Mouse (Mus musculus) small intestine, adult 2 months (tissue): Measurements from ENCODE around the gene Cav3. TPM values are rescaled to one million over a fixed set of nuclear protein-coding genes. Genes with fewer than 3 reads are reported as not detected.

Experiments
- H3K27ac ChIP-seq: fragments of 200-500 bp; 2 replicates; pipeline ENCODE4 v1.5.1; 2012; ENCODE audit warnings: low read depth, low read length, control low read depth, inconsistent platforms; ENCODE audit not compliant: insufficient read depth
- H3K27me3 ChIP-seq: fragments of 200-500 bp; 2 replicates; pipeline ENCODE4 v1.6.1; 2012; ENCODE audit warnings: mild to moderate bottlenecking, moderate library complexity, low read length, inconsistent platforms; ENCODE audit not compliant: control insufficient read depth, insufficient read depth
- H3K36me3 ChIP-seq: fragments of 200-500 bp; 2 replicates; pipeline ENCODE4 v1.6.1; 2012; ENCODE audit warnings: mild to moderate bottlenecking, low read length, control low read depth, inconsistent platforms; ENCODE audit not compliant: control insufficient read depth, insufficient read depth
- H3K4me1 ChIP-seq: fragments of 200-500 bp; 2 replicates; pipeline ENCODE4 v1.6.1; 2012; ENCODE audit warnings: low read length, inconsistent platforms, mixed read lengths; ENCODE audit not compliant: control insufficient read depth, insufficient read depth, insufficient read length
- H3K4me3 ChIP-seq: fragments of 200-500 bp; 2 replicates; pipeline ENCODE4 v1.5.1; 2012; ENCODE audit warnings: low read depth, mild to moderate bottlenecking, control low read depth, inconsistent platforms, low read length, moderate library complexity
- CTCF ChIP-seq: fragments of 200-500 bp; IDR thresholded peaks from 2 replicates; pipeline ENCODE4 v1.5.1; 2012; ENCODE audit warnings: low read depth, mild to moderate bottlenecking, control low read depth, inconsistent platforms, low read length, moderate library complexity, mixed read lengths; ENCODE audit not compliant: insufficient replicate concordance, insufficient read length; ENCODE audit errors: extremely low read depth
- POLR2A ChIP-seq: fragments of 200-500 bp; IDR thresholded peaks from 2 replicates; pipeline ENCODE4 v1.6.1; 2012; ENCODE audit warnings: low read depth, mild to moderate bottlenecking, control low read depth, inconsistent platforms, low read length, moderate library complexity
- WGBS: fragments of 180-500 bp; shearing (Covaris S2); methylation state at CpG from one replicate; pipeline ENCODE4 v1.1.7; 2018; 5-methylcytosine and 5-hydroxymethylcytosine counted together
- polyA plus RNA-seq: library from polyadenylated mRNA; depleted of rRNA; stranded (reverse); fragments of >200 nt; gene quantifications from 2 replicates; pipeline ENCODE4 v1.2.3, GENCODE M21; 2012

Gene Cav3
- polyA plus RNA-seq, 1 experiment, result 1.5 TPM

- TF ChIP-seq POLR2A (no peak), CTCF (no peak)
- 70% methylated on average over 6 of the region's 6 CpGs for WGBS
- H3K27me3 ChIP-seq, result no peaks in the 10 kb centered on the region
- no peaks in the 10 kb centered on the region for H3K4me1 ChIP-seq
- no peaks in the 10 kb centered on the region for H3K36me3 ChIP-seq
- no peak overlapping the region for H3K27ac ChIP-seq
- no peak overlapping the region for H3K4me3 ChIP-seq
These were observed 4.0 kb downstream of the Cav3 start for GRCm38 (mm10) chr6:112463331-112463730.

- Histone ChIP-seq H3K27ac (no peak overlapping the region), H3K27me3 (no peaks in the 10 kb centered on the region), H3K4me3 (no peak overlapping the region), H3K4me1 (no peaks in the 10 kb centered on the region), H3K36me3 (no peaks in the 10 kb centered on the region)
- 71% methylated on average over 3 of the region's 3 CpGs for WGBS
- TF ChIP-seq POLR2A (no peak), CTCF (no peak)
These were observed 6.1 kb downstream of the Cav3 start for GRCm38 (mm10) chr6:112465441-112465840.

- H3K4me1 ChIP-seq, result no peaks in the 10 kb centered on the region
- H3K4me3 ChIP-seq, result no peak overlapping the region
- no peaks in the 10 kb centered on the region for H3K36me3 ChIP-seq
- H3K27ac ChIP-seq, result no peak overlapping the region
- H3K27me3 ChIP-seq, result no peaks in the 10 kb centered on the region
- no peak for TF ChIP-seq POLR2A
- no peak for TF ChIP-seq CTCF
These were observed 6.7 kb downstream of the Cav3 start for GRCm38 (mm10) chr6:112466001-112466400.

GRCm38 (mm10) chr6:112471644-112472043 lies 12.3 kb downstream of the Cav3 start:
- Histone ChIP-seq H3K4me3 (no peak overlapping the region), H3K27me3 (no peaks in the 10 kb centered on the region), H3K36me3 (no peaks in the 10 kb centered on the region), H3K4me1 (no peaks in the 10 kb centered on the region), H3K27ac (no peak overlapping the region)
- WGBS, result 66% methylated on average over 4 of the region's 4 CpGs
- TF ChIP-seq CTCF (no peak), POLR2A (no peak)

- no peak for TF ChIP-seq POLR2A
- WGBS, result 49% methylated on average over 13 of the region's 13 CpGs
- H3K4me3 ChIP-seq, result no peak overlapping the region
- no peak overlapping the region for H3K27ac ChIP-seq
- no peaks in the 10 kb centered on the region for H3K27me3 ChIP-seq
- H3K4me1 ChIP-seq, result no peaks in the 10 kb centered on the region
- no peaks in the 10 kb centered on the region for H3K36me3 ChIP-seq
These were observed 20.6 kb downstream of the Cav3 start for GRCm38 (mm10) chr6:112479861-112480260.

- H3K27me3 ChIP-seq, result peaks cover 9% of the 10 kb centered on the region; the same call in 1 of the 2 replicates
- H3K4me3 ChIP-seq, result no peak overlapping the region
- H3K4me1 ChIP-seq, result peaks cover 5% of the 10 kb centered on the region
- WGBS, result 2% methylated on average over 4 of the region's 4 CpGs
- TF ChIP-seq CTCF (peak; percentile 61; the same call in 1 of the 2 replicates), POLR2A (no peak)
- no peaks in the 10 kb centered on the region for H3K36me3 ChIP-seq
- H3K27ac ChIP-seq, result no peak overlapping the region
These were observed 25.0 kb downstream of the Cav3 start for GRCm38 (mm10) chr6:112484316-112484715.

GRCm38 (mm10) chr6:112487993-112488392 lies 28.7 kb downstream of the Cav3 start:
- no peak for TF ChIP-seq CTCF
- no peak for TF ChIP-seq POLR2A
- H3K27me3 ChIP-seq, result peaks cover 24% of the 10 kb centered on the region
- H3K36me3 ChIP-seq, result no peaks in the 10 kb centered on the region
- H3K4me3 ChIP-seq, result no peak overlapping the region
- peaks cover 9% of the 10 kb centered on the region for H3K4me1 ChIP-seq
- WGBS, result 81% methylated on average over 5 of the region's 5 CpGs
- H3K27ac ChIP-seq, result no peak overlapping the region

- Histone ChIP-seq H3K27ac (no peak overlapping the region), H3K4me3 (peak overlapping the region; percentile 34), H3K4me1 (peaks cover 9% of the 10 kb centered on the region), H3K27me3 (peaks cover 24% of the 10 kb centered on the region), H3K36me3 (no peaks in the 10 kb centered on the region)
- TF ChIP-seq POLR2A, result no peak
- no peak for TF ChIP-seq CTCF
- WGBS, result 25% methylated on average over 24 of the region's 24 CpGs
These were observed 29.5 kb downstream of the Cav3 start for GRCm38 (mm10) chr6:112488821-112489180.
